Mouse (Mus musculus): Measurements from ENCODE around the gene Shc4.

Gene Shc4

GRCm38 (mm10) chr2:125630010-125630409, 93.9 kb downstream of the Shc4 start:
- no peak for DNase-seq (ENCODE audit: low spot score in 2 of 2)

GRCm38 (mm10) chr2:125628487-125628886, 95.5 kb downstream of the Shc4 start:
- DNase-seq (ENCODE audit: low spot score in 2 of 2) = no peak

- no peak for DNase-seq (ENCODE audit: low spot score in 2 of 2)
These were observed 97.4 kb downstream of the Shc4 start for GRCm38 (mm10) chr2:125626536-125626935.

GRCm38 (mm10) chr2:125624837-125625351, 99.1 kb downstream of the Shc4 start, which contains the start of gene Cep152:
Gene Cep152 (minus strand): TSS chr2:125625113.
- peak; percentile 91 to 95 for DNase-seq (ENCODE audit: low spot score in 2 of 2)

GRCm38 (mm10) chr2:125624127-125624685, 99.7 kb downstream of the Shc4 start:
- DNase-seq (ENCODE audit: low spot score in 2 of 2) = no peak

GRCm38 (mm10) chr2:125623211-125623610, 100.7 kb downstream of the Shc4 start:
- no peak for DNase-seq (ENCODE audit: low spot score in 2 of 2)

GRCm38 (mm10) chr2:125620213-125620907, 103.6 kb downstream of the Shc4 start:
- no peak for DNase-seq (ENCODE audit: low spot score in 2 of 2)

- no peak for DNase-seq (ENCODE audit: low spot score in 2 of 2)
These were observed 108.0 kb downstream of the Shc4 start for GRCm38 (mm10) chr2:125615858-125616424.

GRCm38 (mm10) chr2:125615440-125615839, 108.5 kb downstream of the Shc4 start:
- DNase-seq (ENCODE audit: low spot score in 2 of 2) = no peak

- DNase-seq (ENCODE audit: low spot score in 2 of 2) = no peak
These were observed 117.6 kb downstream of the Shc4 start for GRCm38 (mm10) chr2:125606220-125606845.

GRCm38 (mm10) chr2:125604646-125605045, 119.3 kb downstream of the Shc4 start:
- no peak for DNase-seq (ENCODE audit: low spot score in 2 of 2)

GRCm38 (mm10) chr2:125602970-125603369, 121.0 kb downstream of the Shc4 start:
- no peak for DNase-seq (ENCODE audit: low spot score in 2 of 2)

GRCm38 (mm10) chr2:125598958-125599357, 125.0 kb downstream of the Shc4 start:
- DNase-seq (ENCODE audit: low spot score in 2 of 2) = no peak

- no peak for DNase-seq (ENCODE audit: low spot score in 2 of 2)
These were observed 125.7 kb downstream of the Shc4 start for GRCm38 (mm10) chr2:125598251-125598650.

- no peak for DNase-seq (ENCODE audit: low spot score in 2 of 2)
These were observed 129.2 kb downstream of the Shc4 start for GRCm38 (mm10) chr2:125594786-125595185.

GRCm38 (mm10) chr2:125594072-125594471, 129.9 kb downstream of the Shc4 start:
- DNase-seq (ENCODE audit: low spot score in 2 of 2) = no peak

GRCm38 (mm10) chr2:125591895-125592294, 132.1 kb downstream of the Shc4 start:
- DNase-seq (ENCODE audit: low spot score in 2 of 2) = no peak

GRCm38 (mm10) chr2:125589287-125589686, 134.7 kb downstream of the Shc4 start:
- DNase-seq (ENCODE audit: low spot score in 2 of 2) = no peak

GRCm38 (mm10) chr2:125581081-125581480, 142.9 kb downstream of the Shc4 start:
- DNase-seq (ENCODE audit: low spot score in 2 of 2) = no peak

- no peak for DNase-seq (ENCODE audit: low spot score in 2 of 2)
These were observed 146.3 kb downstream of the Shc4 start for GRCm38 (mm10) chr2:125577670-125578069.

Data from natural killer cell, adult 2 months (primary cell).